Mouse (Mus musculus) midbrain, postnatal 0 days (tissue): ENCODE data around the gene Zfp36l2. TPM values are rescaled to one million over a fixed set of nuclear protein-coding genes. Genes with fewer than 3 reads are reported as not detected.

ENCODE experiments used
- ATAC-seq: fragments of 200-750 bp; cut with Nextera tagmentation; 2 replicates; pipeline ENCODE4 v1.8.0; 2017; ENCODE audit warnings: moderate number of reproducible peaks, mild to moderate bottlenecking, moderate TSS enrichment, moderate library complexity; ENCODE audit not compliant: low FRiP score
- DNase-seq: peaks from one replicate; pipeline ENCODE4 v3.0.0-alpha.2; 2015; ENCODE audit warnings: low spot score
- H3K27ac ChIP-seq: fragments of 300-500 bp; sonication (generic); 2 replicates; pipeline ENCODE4 v1.5.1; 2014; ENCODE audit warnings: low read depth, mild to moderate bottlenecking, low read length, mixed read lengths
- H3K27me3 ChIP-seq: fragments of 300-500 bp; sonication (generic); 2 replicates; pipeline ENCODE4 v1.6.1; 2014; ENCODE audit warnings: low read length, control low read depth, mixed read lengths; ENCODE audit not compliant: insufficient read depth
- H3K36me3 ChIP-seq: fragments of 300-500 bp; sonication (generic); 2 replicates; pipeline ENCODE4 v1.6.1; 2014; ENCODE audit warnings: low read length, control low read depth, mixed read lengths; ENCODE audit not compliant: insufficient read depth
- H3K4me1 ChIP-seq: fragments of 300-500 bp; sonication (generic); 2 replicates; pipeline ENCODE4 v1.6.1; 2014; ENCODE audit warnings: mild to moderate bottlenecking, control low read depth, antibody characterized with exemption, low read length, mixed read lengths; ENCODE audit not compliant: insufficient read depth
- H3K4me2 ChIP-seq: fragments of 300-500 bp; sonication (generic); 2 replicates; pipeline ENCODE4 v1.6.1; 2014; ENCODE audit warnings: low read depth, mild to moderate bottlenecking, low read length, mixed read lengths; ENCODE audit not compliant: poor library complexity, severe bottlenecking
- H3K4me3 ChIP-seq: fragments of 300-500 bp; sonication (generic); 2 replicates; pipeline ENCODE4 v1.5.1; 2014; ENCODE audit warnings: low read depth, mild to moderate bottlenecking, low read length, moderate library complexity
- H3K9ac ChIP-seq: fragments of 300-500 bp; sonication (generic); replicated peaks from 2 replicates; pipeline ENCODE4 v1.6.1; 2014; ENCODE audit warnings: mild to moderate bottlenecking, low read length, moderate library complexity, mixed read lengths; ENCODE audit not compliant: poor library complexity, severe bottlenecking
- H3K9me3 ChIP-seq: fragments of 300-500 bp; sonication (generic); 2 replicates; pipeline ENCODE4 v1.6.1; 2016; ENCODE audit warnings: low read length, control low read depth
- CTCF ChIP-seq: IDR thresholded peaks from 2 replicates; pipeline ENCODE4 v1.5.1; 2016; ENCODE audit warnings: antibody characterized with exemption, mild to moderate bottlenecking
- WGBS: fragments of 180-500 bp; shearing (Covaris S2); extraction: QIAGEN DNeasy Blood & Tissue Kit; methylation state at CpG from one replicate; pipeline ENCODE4 v1.1.7; 2014; 5-methylcytosine and 5-hydroxymethylcytosine counted together
- polyA plus RNA-seq: library from polyadenylated mRNA; unstranded; fragments of >200 nt; fragmentation: Nextera tagmentation; extraction: Ambion mirVana; gene quantifications from 2 replicates; pipeline ENCODE4 v1.2.1, GENCODE M21; 2015
- total RNA-seq: library from RNA; depleted of rRNA; stranded (reverse); fragments of >200 nt; gene quantifications from 2 replicates; pipeline ENCODE4 v1.2.3, GENCODE M21; 2014

Zfp36l2 gene
- total and polyA plus RNA-seq, 2 experiments from 2014 or later = 5.9 to 17.7 TPM

- Histone ChIP-seq H3K4me2 (no peak overlapping the region), H3K27ac (no peak overlapping the region), H3K9ac (no peak overlapping the region), H3K36me3 (peaks cover 3% of the 10 kb centered on the region; the same call in 1 of the 2 replicates), H3K27me3 (no peaks in the 10 kb centered on the region), H3K4me1 (no peaks in the 10 kb centered on the region), H3K9me3 (no peaks in the 10 kb centered on the region), H3K4me3 (no peak overlapping the region)
- DNase-seq (no peak), ATAC-seq (no peak)
- WGBS = 94% methylated on average over 5 of the region's 5 CpGs
- no peak for TF ChIP-seq CTCF
Observed at GRCm38 (mm10) chr17:84201183-84201582, 13.4 kb upstream of the Zfp36l2 start.

DNA sequence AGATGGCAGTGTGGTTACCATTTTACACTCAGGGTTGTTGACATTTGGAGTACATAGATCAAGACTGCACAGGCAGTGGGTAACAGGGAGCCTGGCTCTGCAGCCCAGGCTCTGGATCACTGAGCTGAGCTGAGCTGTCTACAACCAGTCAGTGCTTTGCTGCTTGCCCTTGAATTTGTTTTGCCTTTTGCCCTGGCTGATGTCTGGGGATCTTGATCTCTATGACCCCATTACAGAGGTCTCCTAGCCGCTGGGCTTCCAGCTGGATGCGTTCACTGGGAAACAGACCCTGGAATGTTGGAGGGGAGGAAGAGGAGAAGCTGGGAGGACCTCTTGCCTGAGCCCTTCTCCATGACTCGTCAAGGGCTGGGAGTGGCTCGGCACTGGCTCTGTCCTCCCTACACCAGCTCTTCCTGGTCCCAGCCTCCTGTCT is 10.2 kb upstream of the Zfp36l2 start:
- no peaks in the 10 kb centered on the region; the same call in 1 of the 2 replicates for H3K36me3 ChIP-seq
- no peak overlapping the region for H3K4me3 ChIP-seq
- H3K27me3 ChIP-seq = no peaks in the 10 kb centered on the region
- 51% methylated on average over 4 of the region's 4 CpGs for WGBS
- no peak overlapping the region for H3K9ac ChIP-seq
- H3K4me2 ChIP-seq = no peak overlapping the region
- H3K4me1 ChIP-seq = no peaks in the 10 kb centered on the region
- H3K9me3 ChIP-seq = no peaks in the 10 kb centered on the region
- ATAC-seq (no peak), DNase-seq (no peak)
- no peak overlapping the region for H3K27ac ChIP-seq
- no peak for TF ChIP-seq CTCF

DNA sequence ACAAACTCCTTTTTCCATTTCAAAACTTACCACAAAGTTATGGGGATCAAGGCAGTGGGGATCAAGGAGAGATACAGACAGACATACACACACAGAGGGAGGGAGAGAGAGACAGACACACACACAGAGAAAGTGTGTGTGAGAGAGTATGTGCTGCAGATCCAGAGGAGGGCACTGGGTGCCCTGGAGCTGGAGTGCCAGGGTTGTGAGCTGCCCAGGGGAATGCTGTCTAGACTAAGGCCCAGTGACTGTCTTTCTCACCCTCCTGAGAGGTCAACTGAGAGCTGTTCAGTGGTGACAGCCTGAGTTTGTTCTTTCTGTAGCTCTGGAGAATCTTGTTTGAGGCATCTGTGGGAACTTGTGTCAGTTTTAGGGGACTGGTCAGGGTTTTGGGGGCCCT is 8.6 kb upstream of the Zfp36l2 start:
- no peak for ATAC-seq
- Histone ChIP-seq H3K4me1 (no peaks in the 10 kb centered on the region), H3K9ac (no peak overlapping the region), H3K9me3 (no peaks in the 10 kb centered on the region), H3K4me2 (no peak overlapping the region), H3K36me3 (no peaks in the 10 kb centered on the region; the same call in none of the 2 replicates), H3K27me3 (no peaks in the 10 kb centered on the region), H3K27ac (no peak overlapping the region), H3K4me3 (no peak overlapping the region)
- DNase-seq = no peak
- no peak for TF ChIP-seq CTCF

DNA sequence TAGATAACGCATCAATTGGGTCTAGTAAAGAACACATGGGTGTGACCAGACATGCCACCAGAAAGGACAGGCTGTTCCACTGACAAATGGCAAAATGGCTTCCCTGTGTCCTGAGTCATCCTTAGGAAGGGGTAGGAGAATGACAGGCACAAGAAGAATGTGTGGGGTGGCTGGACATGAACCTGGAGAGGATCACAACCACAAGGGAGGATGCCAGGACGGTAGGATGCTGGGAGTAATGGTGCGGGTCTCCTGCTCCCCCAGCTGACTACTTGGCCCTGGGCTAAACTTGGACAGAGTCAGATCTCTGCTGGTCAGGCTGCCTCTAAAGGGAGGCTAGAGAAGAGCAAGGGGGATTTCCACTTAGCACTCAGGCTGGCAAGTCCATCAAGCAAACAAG is 8.1 kb upstream of the Zfp36l2 start:
- WGBS = 89% methylated on average over 3 of the region's 3 CpGs
- ATAC-seq = no peak

GRCm38 (mm10) chr17:84195003-84195395 is 7.3 kb upstream of the Zfp36l2 start:
- Histone ChIP-seq H3K4me1 (no peaks in the 10 kb centered on the region), H3K27ac (no peak overlapping the region), H3K27me3 (no peaks in the 10 kb centered on the region), H3K36me3 (no peaks in the 10 kb centered on the region; the same call in none of the 2 replicates), H3K4me3 (no peak overlapping the region), H3K4me2 (no peak overlapping the region), H3K9ac (no peak overlapping the region), H3K9me3 (no peaks in the 10 kb centered on the region)
- WGBS = 58% methylated on average over 4 of the region's 4 CpGs
- no peak for TF ChIP-seq CTCF
- no peak for DNase-seq
- no peak for ATAC-seq

More for the DNA sequence above, 8.1 kb upstream of the Zfp36l2 start:
- H3K4me2 ChIP-seq = no peak overlapping the region
- no peak overlapping the region for H3K27ac ChIP-seq
- H3K4me3 ChIP-seq = no peak overlapping the region
- H3K9me3 ChIP-seq = no peaks in the 10 kb centered on the region
- H3K36me3 ChIP-seq = no peaks in the 10 kb centered on the region; the same call in none of the 2 replicates
- DNase-seq = no peak
- no peaks in the 10 kb centered on the region for H3K27me3 ChIP-seq
- no peak for TF ChIP-seq CTCF
- H3K4me1 ChIP-seq = no peaks in the 10 kb centered on the region
- no peak overlapping the region for H3K9ac ChIP-seq

DNA sequence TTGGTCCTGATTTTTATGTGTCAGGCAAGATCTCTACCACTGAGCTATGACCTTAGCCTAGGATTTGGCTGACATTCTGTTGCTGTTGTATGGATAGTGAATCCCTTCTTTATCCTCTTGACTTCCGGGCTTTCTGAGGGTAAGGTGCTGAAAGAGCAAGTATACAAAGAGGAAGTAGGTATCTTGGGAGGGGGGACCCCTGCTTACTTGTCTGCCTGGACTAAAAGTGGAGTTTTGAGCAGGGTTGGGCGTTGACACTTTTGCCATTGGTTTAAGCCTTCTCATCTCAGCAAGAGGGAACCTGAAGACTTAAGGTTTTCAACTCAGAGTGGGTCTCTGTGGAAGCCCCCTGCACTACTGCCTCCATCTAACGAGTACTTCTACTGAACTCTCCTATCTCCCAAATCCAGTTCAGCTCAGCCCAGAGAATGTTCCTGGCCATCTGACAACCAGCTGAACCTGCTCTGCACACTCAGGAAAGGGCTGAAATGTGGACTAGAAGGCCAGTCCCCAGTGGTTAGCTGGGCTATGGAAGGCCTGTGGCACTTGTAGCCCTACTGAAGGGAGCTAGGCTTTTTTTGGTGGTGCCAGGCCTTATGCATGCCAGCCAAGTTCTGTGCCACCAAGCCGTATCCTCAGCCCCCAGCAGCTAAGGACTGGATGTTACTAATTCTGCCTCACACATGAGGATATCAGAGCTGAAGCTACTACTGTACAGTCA is 6.7 kb upstream of the Zfp36l2 start:
- H3K4me1 ChIP-seq = no peaks in the 10 kb centered on the region
- H3K4me2 ChIP-seq = no peak overlapping the region
- no peaks in the 10 kb centered on the region for H3K27me3 ChIP-seq
- no peak overlapping the region for H3K4me3 ChIP-seq
- no peak for TF ChIP-seq CTCF
- H3K9ac ChIP-seq = no peak overlapping the region
- WGBS = 80% methylated on average over 4 of the region's 4 CpGs
- DNase-seq = no peak
- H3K36me3 ChIP-seq = no peaks in the 10 kb centered on the region; the same call in none of the 2 replicates
- ATAC-seq = no peak
- H3K27ac ChIP-seq = no peak overlapping the region
- no peaks in the 10 kb centered on the region for H3K9me3 ChIP-seq
